Mouse (Mus musculus): ENCODE results near the gene Dhx8. TPM values are rescaled to one million over a fixed set of nuclear protein-coding genes. Genes with fewer than 3 reads are reported as not detected.
A peak's percentile ranks its signal among the peaks of the same experiment; 100 is the strongest.

Dhx8 gene
- polyA plus RNA-seq, 1 experiment from 2014 or later, result 24.8 TPM

DNA sequence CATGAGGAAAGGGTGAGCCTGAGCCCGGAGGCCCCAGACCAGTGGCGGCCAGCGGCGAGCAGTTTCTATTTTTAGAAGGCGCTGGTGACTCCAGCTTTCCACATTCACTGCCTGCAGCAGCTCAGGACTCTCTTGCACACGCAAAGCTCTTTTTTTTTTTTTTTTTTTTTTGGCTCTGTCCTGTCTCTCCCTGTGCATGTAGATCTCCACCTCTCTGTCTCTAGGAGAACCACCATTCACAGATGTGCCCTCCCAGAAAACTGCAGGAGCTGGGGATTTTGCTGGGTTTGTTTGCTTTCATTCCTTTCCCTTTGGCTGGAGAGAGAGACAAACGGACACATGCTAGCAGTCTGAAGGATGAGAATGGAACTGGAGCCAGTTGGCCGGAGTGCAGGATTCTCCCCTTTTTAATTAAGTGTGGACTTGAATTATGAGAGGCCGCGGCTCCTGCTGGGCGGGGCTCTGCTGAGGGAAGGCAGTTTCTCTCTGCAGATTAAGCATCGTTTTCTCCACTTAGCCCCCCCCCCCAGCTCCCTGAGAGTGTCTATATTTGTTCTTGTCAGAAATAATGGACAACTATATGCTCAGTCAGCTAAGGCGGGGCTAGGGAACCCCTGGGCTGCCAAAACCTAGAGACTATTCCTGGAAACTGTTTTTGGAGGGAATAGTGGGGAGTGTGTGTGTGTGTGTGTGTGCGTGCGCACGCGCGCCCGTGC lies 58.2 kb downstream of the Dhx8 start:
- no peak for TF ChIP-seq CTCF (IDR thresholded peaks at IDR 0.05)
- DNase-seq (ENCODE audit: low read depth, low spot score), result no peak
- in situ Hi-C loops (cut with MboI; ENCODE audit: low pct_unique_long_range_greater_than_20kb), result no loop called here
- CTCF ChIA-PET, result interaction anchor here (0.8 to 1.4 kb wide), 3 partner anchors 22 to 119 kb away, joined by 3 to 5 read pairs (median 4); no protein-coding TSS in a partner anchor
- peaks cover 11% of the 10 kb centered on the region for H3K27me3 ChIP-seq
- POLR2A ChIA-PET, result interaction anchor here (0.6 kb wide), 1 partner anchor 113 kb away, joined by 3 read pairs; no protein-coding TSS in a partner anchor
- ATAC-seq, result no peak

DNA sequence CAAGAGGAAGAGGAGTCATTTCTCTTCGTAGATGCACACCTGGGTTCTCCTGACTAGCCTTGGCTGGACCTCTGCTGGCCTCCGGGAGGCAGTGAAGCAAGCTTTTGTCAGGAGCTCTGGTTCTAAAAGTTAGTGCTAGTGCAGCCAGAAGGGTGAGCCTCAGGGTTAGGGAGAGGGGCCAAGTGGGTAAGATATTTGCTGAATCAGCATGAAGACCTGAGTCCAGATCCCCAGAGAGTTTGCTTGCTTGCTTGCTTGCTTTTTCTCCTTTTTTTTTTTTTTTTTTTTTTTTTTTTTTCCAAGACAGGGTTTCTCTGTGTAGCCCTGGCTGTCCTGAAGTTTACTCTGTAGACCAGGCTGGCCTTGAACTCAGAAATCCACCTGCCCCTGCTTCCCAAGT lies 64.6 kb downstream of the Dhx8 start:
- no peaks in the 10 kb centered on the region for H3K27me3 ChIP-seq
- ChIA-PET POLR2A (no interaction called here), CTCF (interaction anchor here (1.2 kb wide), 1 partner anchor 12 kb away, joined by 3 read pairs; the partner anchor contains the start of gene Etv4)
- no peak for DNase-seq (ENCODE audit: low read depth, low spot score)
- in situ Hi-C loops (cut with MboI; ENCODE audit: low pct_unique_long_range_greater_than_20kb), result no loop called here
- ATAC-seq, result no peak
- no peak for TF ChIP-seq CTCF (IDR thresholded peaks at IDR 0.05)

DNA sequence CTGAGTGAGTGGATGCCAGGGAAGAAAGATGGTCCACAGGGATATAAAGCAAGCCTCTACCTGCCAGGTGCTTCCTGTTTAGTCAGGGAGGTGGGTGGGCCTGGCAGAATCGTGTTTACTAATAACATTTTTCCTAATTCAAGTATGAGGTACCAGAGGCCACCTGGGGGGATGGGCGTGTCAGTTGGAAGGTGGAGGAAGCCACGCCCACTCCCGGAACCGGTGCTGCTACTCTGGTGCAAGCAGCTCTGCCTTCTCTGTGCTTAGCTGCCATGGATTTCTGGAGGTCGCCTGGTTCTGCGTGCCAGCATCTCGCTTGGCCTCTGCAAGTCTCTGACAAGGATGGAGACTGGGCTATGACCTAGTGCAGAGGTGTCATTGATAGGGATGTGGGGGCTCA lies 65.4 kb downstream of the Dhx8 start:
- CTCF ChIA-PET, result no interaction called here
- no peak for ATAC-seq
- in situ Hi-C loops (cut with MboI; ENCODE audit: low pct_unique_long_range_greater_than_20kb), result no loop called here
- no peaks in the 10 kb centered on the region for H3K27me3 ChIP-seq
- TF ChIP-seq CTCF (IDR thresholded peaks at IDR 0.05), result no peak
- no peak for DNase-seq (ENCODE audit: low read depth, low spot score)
- POLR2A ChIA-PET, result no interaction called here

GRCm38 (mm10) chr11:101801386-101801785 lies 68.7 kb downstream of the Dhx8 start:
- DNase-seq (ENCODE audit: low read depth, low spot score), result no peak
- ATAC-seq, result no peak
- no peak for TF ChIP-seq CTCF (IDR thresholded peaks at IDR 0.05)
- CTCF ChIA-PET, result no interaction called here
- in situ Hi-C loops (cut with MboI; ENCODE audit: low pct_unique_long_range_greater_than_20kb), result no loop called here
- POLR2A ChIA-PET, result no interaction called here
- H3K27me3 ChIP-seq, result no peaks in the 10 kb centered on the region

- no peak for TF ChIP-seq CTCF (IDR thresholded peaks at IDR 0.05)
- CTCF ChIA-PET, result interaction anchor here (1.3 kb wide), 1 partner anchor 105 kb away, joined by 5 read pairs; no protein-coding TSS in a partner anchor
- no peak for DNase-seq (ENCODE audit: low read depth, low spot score)
- H3K27me3 ChIP-seq, result no peaks in the 10 kb centered on the region
- ATAC-seq, result no peak
- in situ Hi-C loops (cut with MboI; ENCODE audit: low pct_unique_long_range_greater_than_20kb), result no loop called here
- POLR2A ChIA-PET, result no interaction called here
Observed at GRCm38 (mm10) chr11:101805113-101805704, 72.5 kb downstream of the Dhx8 start.

GRCm38 (mm10) chr11:101806741-101807140 lies 74.0 kb downstream of the Dhx8 start:
- peak; percentile 37 for ATAC-seq
- TF ChIP-seq CTCF (IDR thresholded peaks at IDR 0.05), result no peak
- H3K27me3 ChIP-seq, result no peaks in the 10 kb centered on the region
- ChIA-PET CTCF (interaction anchor here (1.2 to 13.3 kb wide), 2 partner anchors 74 to 102 kb away, joined by 3 to 239 read pairs; partner anchors contain the start of gene Dhx8), POLR2A (interaction anchor here (1.0 kb wide), 1 partner anchor 47 kb away, joined by 4 read pairs; no protein-coding TSS in a partner anchor)
- in situ Hi-C loops (cut with MboI; ENCODE audit: low pct_unique_long_range_greater_than_20kb), result no loop called here
- no peak for DNase-seq (ENCODE audit: low read depth, low spot score)

GRCm38 (mm10) chr11:101807266-101807665 lies 74.5 kb downstream of the Dhx8 start:
- peak; percentile 75 for ATAC-seq
- H3K27me3 ChIP-seq, result no peaks in the 10 kb centered on the region
- in situ Hi-C loops (cut with MboI; ENCODE audit: low pct_unique_long_range_greater_than_20kb), result no loop called here
- ChIA-PET CTCF (interaction anchor here (1.2 to 13.3 kb wide), 5 partner anchors 16 to 163 kb away, joined by 3 to 239 read pairs (median 3); partner anchors contain the start of gene Dhx8), POLR2A (interaction anchor here (1.0 kb wide), 1 partner anchor 48 kb away, joined by 4 read pairs; no protein-coding TSS in a partner anchor)
- peak; percentile 72 for DNase-seq (ENCODE audit: low read depth, low spot score)
- TF ChIP-seq CTCF (IDR thresholded peaks at IDR 0.05), result no peak

DNA sequence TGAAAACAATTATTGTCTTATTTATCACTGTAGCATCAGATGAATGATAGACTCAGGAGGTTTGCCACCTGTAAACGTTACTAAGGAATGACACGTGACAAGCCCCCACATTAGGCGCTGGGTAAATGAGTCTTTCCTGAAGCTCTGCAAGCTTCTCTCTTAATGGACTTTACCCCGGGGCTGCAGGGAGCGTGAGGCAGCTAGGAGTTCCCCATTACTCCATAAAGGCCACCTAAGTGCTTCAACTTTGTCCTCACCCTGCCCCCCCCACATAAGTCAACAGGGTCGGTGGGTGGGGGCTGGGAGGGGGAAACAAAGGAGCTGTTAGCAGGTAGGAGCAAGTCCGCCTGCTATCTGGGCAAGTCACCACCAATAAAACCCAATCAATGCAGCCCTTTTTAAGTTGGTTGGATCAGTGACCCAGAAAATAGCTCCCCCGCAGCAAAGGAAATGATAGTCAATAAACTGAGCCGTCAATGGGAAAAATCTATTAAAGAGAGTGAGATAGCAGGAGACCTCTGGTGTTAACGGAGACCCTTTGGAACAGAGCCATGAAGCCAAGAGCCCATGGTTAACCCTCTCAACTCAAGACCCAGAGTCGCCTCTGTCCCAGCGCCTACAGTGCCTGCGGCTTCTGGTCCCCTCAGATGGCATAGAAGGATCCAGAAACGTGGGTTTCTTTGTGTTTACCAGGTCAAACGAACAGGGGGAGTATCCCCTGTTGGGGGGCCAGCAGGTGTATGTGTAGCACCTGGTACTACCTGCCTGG lies 76.5 kb downstream of the Dhx8 start:
- ATAC-seq (no peak), DNase-seq (ENCODE audit: low read depth, low spot score) (no peak)
- POLR2A ChIA-PET, result no interaction called here
- no peak for TF ChIP-seq CTCF (IDR thresholded peaks at IDR 0.05)
- H3K27me3 ChIP-seq, result no peaks in the 10 kb centered on the region
- in situ Hi-C loops (cut with MboI; ENCODE audit: low pct_unique_long_range_greater_than_20kb), result no loop called here
- CTCF ChIA-PET, result interaction anchor here (1.2 to 13.3 kb wide), 3 partner anchors 31 to 159 kb away, joined by 3 to 239 read pairs (median 3); no protein-coding TSS in a partner anchor

- H3K27me3 ChIP-seq, result no peaks in the 10 kb centered on the region
- in situ Hi-C loops (cut with MboI; ENCODE audit: low pct_unique_long_range_greater_than_20kb), result loop anchor here (5.0 to 10.0 kb wide), 2 partner anchors 48 to 154 kb away; partner anchors contain the start of gene Sost
- CTCF ChIA-PET, result interaction anchor here (0.8 to 13.3 kb wide), 36 partner anchors 9 to 162 kb away, joined by 3 to 239 read pairs (median 4); partner anchors contain the start of gene Dhx8
- DNase-seq (ENCODE audit: low read depth, low spot score), result no peak
- peak; percentile 39 for ATAC-seq
- TF ChIP-seq CTCF (IDR thresholded peaks at IDR 0.05), result peak; percentile 98
- POLR2A ChIA-PET, result interaction anchor here (0.5 to 2.3 kb wide), 6 partner anchors 60 to 156 kb away, joined by 3 to 8 read pairs (median 4); no protein-coding TSS in a partner anchor
Observed at GRCm38 (mm10) chr11:101813259-101813658, 80.5 kb downstream of the Dhx8 start.

Data from Patski (cell line).